Mouse (Mus musculus): Measurements from ENCODE around the gene Sirt6. TPM values are rescaled to one million over a fixed set of nuclear protein-coding genes. Genes with fewer than 3 reads are reported as not detected.
"Not testable (repeated sequence)": the region's sequence is repeated elsewhere in the genome, so short reads cannot be mapped to it uniquely, and the experiment has no call there.

The Sirt6 gene
- 10 to 100 TPM; 24.1 to 26.8 TPM for polyA plus RNA-seq (2017; shearing (Covaris generic))

DNA sequence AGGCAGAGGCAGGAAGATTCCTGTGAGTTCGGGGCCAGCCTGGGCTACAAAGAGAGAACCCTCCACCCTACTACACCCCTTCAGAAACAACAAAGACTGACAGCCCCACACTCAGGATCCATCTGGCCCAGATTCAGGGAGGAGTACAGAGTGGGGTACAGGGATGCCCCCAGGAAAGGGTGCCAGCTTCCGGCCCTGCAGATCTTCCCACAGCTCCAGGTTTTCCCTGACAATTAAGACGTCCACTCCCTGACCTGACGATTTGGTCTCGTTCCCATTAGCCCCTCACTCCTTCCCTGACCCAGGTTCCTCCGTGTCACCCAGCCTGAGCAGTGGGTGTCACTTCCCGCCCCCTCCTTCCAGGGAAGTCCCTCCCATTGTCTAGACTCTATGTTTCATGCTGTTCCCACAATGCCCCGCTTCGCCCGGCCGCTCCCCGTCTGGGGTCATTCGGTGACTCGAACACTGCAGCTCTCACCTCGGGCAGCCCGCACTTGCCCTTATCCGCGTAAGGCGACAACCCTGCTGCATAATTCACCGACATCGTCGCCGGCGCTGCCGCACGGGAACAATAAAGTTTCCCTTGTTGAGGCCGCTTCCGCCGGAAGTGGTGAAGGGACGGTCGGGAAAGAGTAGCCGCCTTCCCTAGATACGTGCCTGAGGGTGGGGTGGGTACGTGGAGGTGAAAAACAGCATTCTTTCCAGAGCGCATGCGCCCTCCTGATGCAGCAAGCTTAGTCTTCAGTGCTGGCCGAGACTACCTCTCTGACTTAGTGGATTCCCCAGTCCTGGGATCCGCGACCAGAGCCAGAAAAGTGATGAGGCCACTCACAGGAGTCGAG, at the start of gene Sirt6:
Gene Sirt6, minus strand, starts transcription at position 804 of the 842 bp plus-strand sequence.
- ATAC-seq: peak; percentile 95

GRCm38 (mm10) chr10:81656174-81656573, 28.6 kb upstream of the Sirt6 start:
- no peak for ATAC-seq

GRCm38 (mm10) chr10:81655178-81655577, 27.6 kb upstream of the Sirt6 start:
- ATAC-seq: no peak

DNA sequence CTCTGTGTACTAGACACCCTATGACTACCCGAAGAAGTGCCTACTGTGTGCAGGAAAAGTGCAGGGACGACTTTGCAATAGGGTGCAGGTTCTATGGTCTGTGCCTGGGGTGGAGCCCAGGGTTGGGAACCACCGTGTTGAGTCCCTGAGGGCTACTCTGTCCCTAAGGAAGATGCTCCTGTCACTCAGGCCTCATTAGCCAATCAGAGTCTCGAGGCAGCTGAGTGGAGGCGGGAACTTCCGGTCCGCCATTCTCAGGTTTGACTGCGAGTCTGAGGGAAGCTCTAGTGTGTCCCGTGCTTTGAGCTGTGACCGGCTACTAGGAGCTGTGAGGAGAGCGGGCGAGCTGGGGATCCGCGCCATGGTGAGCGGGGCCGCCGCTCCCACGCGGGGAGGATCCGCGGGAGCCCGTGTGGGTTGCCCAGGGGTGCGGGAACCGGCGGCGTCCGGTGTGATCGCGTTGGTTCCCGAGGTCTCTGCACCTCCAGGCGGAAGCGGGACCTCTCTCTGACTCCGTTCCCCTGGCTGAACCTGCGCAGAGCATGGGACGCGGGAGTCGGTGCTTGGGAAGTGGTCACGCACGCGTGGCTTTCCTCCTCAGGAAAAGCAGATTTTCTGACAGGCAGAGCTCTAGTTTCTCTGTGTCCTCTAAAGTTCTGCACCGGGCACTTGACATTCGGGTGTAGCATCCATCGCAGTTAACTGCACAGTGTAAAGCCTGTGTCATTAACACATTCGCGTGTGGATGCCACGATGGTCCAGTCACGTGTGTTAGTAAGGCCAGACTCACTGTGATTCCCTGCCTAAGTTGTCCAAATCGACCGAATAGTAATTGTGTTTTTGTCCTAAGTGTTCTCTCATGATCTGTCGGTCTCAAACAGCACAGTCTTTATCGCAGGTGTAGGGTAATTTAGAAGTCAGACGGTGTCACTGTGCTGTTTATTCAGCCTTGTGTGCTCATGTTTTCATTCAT, 21.5 kb upstream of the Sirt6 start, which contains the start of gene Gm10778:
Gene Gm10778, plus strand, starts transcription at position 257 of the 973 bp plus-strand sequence.
- peak; percentile 97 for ATAC-seq

- no peak for ATAC-seq
These were observed 18.5 kb upstream of the Sirt6 start for GRCm38 (mm10) chr10:81646015-81646555.

- no peak for ATAC-seq
These were observed 17.8 kb upstream of the Sirt6 start for GRCm38 (mm10) chr10:81645391-81645790.

GRCm38 (mm10) chr10:81644716-81645115, 17.1 kb upstream of the Sirt6 start:
- no peak for ATAC-seq

DNA sequence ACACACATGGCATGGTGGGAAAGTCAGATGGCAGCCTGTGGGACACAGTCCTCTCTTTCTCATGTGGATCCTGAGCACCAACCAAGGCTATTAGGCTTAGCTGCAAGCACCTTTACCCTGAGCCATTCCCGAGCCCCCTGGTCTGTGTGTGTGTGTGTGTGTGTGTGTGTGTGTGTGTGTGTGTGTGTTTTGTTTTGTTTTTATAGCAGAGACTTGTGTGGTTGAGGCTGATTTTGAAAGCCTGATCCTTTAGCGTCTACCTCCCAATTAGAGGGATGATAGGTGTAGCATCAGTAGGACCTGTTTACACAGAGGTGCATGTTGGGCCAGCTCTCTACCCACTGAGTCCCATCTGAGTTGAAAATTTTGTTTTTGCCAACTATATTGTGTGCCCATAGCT, 16.6 kb upstream of the Sirt6 start:
- ATAC-seq: no peak

GRCm38 (mm10) chr10:81643449-81644055, 16.0 kb upstream of the Sirt6 start:
- ATAC-seq: peak; percentile 88

- ATAC-seq: peak; percentile 32
These were observed 15.3 kb upstream of the Sirt6 start for GRCm38 (mm10) chr10:81642648-81643448.

DNA sequence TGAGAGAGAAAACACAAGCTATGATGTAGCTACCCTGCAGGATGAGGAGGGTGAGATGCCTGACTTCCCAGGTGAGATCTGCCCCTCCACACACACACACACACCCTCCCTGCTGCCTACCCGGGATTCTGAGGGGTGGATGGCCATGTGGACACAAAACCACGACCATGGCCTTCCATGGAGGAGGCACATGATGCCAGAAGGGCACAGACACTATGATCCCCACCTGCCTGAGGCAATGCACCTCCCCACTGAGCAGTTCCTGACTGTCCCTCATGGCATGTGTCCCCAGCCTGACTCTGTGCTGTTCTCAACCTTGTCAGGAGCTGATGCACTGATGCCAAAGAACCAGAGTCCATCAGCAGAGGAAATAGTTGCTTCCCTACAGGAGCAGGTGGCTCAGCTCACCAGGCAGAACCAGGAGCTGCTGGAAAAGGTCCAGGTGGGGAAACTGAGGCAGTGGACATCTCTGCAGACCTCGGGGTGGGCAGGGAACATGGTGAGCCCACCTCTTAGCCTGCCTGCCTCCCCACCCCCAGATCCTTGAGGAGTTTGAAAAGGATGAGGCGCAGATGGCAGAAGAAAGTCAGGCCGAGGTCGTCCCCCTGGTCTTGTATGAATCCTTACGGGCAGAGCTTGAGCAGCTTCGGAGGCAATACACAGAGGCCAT, 14.5 kb upstream of the Sirt6 start:
- ATAC-seq: no peak

DNA sequence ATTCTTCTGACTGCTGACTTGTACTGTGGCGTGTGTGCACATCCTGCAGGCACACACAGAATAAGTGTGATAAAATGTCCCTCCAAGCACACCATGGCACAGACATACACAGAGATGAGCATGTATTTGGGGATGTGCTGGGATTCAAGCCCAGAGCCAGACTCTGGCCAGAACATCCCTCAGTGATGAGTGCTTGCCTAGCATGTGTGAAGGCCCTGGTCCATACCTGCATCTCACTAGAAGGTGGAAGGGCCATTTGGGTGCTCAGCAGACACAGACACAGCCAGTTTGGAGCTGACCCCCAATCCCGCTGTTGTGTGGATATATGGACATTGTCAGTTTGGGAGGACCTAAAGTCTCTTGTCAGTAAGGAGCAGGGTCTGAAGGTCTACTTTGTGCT, 14.0 kb upstream of the Sirt6 start:
- no peak for ATAC-seq

GRCm38 (mm10) chr10:81640825-81641224, 13.2 kb upstream of the Sirt6 start:
- not testable (repeated sequence) for ATAC-seq

- ATAC-seq: no peak
These were observed 10.5 kb upstream of the Sirt6 start for GRCm38 (mm10) chr10:81638101-81638500.

DNA sequence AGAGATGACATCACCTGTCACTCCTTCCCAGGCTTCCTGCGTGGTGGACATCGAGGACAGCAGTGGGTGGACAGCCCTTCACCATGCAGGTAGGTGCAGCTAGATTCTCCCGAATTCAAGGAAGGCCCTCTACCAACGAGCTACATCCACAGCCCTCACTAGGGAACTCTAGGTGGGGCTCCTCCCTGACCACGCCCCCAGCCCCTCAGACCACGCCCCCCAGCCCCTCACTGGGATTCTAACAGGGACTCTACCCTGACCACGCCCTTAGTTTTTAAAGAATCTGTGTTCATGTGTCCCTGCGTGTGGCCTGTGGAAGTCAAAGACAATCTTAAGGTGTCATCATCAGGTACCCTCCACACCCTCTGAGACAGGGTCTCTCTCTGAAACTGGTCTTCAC, 8.7 kb upstream of the Sirt6 start:
- ATAC-seq: no peak

DNA sequence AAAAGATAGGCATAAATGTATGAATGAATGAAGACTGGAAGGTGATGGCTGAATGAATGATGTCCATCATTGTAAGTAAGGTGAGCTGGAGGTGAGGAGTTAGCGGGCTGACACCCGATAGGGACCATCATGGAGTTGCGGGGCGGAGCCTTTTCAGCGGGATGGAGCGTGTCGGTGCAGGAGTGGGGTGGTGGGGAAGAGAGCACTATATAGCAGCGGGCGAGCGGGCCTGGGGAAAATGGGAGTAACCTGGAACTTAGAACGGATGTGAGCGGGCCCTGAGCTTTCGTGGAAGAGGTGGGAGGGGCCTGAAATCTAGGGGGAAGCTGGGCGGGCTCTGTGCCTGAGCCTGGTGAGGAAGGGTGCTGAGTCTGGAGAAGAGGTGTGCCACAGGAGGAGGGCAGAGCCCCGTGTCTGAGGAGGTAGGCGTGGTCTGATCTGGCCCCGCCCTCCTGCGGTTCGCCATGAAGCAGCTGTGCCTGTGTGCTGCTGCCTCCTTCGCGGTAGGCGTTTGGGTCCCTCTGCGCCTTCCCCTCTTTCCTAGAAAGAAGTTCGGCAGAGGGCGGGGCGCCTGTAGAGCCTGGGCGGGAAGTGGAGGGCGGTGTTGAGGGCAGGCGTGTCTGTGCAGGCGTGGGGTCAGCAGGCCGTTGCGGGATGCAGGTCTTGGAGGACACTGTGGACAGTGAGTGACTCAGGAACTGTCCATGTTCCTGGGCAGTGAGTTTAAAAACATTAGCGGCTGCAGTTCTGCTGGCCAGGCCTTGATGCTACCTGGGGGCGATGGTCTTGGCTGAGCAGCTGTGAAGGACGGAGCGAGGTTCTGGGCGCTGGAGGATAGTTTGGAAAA, 5.9 kb upstream of the Sirt6 start:
- peak; percentile 98 for ATAC-seq

GRCm38 (mm10) chr10:81628390-81628789, 793 bp upstream of the Sirt6 start, which contains the start of gene Ankrd24:
Gene Ankrd24, plus strand, starts transcription at chr10:81628540.
- ATAC-seq: no peak

DNA sequence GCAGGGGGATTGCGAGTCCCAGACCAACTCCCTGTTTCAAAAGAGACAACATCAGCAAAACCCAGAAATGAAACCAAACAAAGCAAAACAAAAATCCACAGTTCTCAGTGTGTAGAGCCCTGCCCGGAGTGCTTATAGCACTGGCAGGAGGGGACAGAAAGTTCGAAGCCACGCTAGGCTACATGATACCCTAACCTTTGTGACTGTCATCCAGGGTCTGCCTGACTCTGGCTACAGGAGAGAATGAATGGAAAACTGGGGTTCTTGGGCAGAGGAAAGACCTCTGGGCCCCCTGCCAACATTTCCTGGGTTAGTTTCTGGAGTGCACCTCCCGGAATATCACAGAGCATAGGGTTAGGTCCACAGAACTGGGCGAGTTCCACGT, 231 bp upstream of the Sirt6 start:
- peak; percentile 54 for ATAC-seq

DNA sequence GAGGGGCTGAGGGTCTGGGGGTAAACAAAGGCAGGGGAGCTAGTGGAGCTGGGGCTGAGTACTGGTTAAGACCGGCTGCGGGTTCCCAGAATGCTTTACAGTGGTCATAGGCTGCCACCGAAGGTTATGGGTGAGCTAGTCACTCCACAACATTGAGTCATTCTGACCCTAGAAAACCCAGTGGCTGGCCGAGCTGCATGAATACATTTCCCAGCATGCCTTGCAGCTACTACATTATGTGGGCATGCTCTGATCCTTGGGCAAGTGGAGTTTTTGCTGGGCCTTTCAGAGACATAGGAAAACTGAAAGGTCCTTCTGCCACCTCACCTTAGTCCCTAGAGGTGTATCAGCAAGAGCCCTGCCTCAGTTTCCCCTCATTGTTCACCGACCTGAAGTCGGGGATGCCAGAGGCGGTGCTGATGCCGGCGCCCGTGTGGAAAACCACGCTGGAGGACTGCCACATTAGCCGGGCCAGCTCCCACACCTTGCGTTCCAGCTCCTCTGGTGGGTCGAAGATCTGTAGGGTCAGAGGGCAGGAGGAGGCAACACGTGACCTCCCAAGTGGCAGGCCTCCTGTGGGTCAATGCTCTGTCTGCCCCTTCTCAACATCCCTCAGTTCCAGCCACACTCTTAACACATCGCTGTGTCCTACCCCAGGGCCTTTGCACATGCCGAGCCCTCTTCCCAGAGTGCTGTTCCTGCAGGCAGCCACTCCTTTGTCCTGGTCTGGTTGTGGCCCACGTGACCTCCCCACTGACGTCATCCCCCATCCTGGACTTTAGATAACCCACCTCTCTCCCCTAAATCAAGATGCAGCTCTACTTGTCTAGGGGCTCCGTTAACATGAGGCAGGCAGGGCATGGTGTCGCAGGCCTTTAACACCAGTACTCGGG, 1.2 kb downstream of the Sirt6 start:
- no peak for ATAC-seq
